In genomic region chr10:51405141-51405540, GRCm38 (mm10) we compare ENCODE assay signal across 8 mouse cellular contexts.
A peak's percentile ranks its signal among the peaks of the same experiment; 100 is the strongest.
DNase-seq lines count a peak whose midpoint lies in the region; ATAC-seq and TF ChIP-seq lines count a peak whose summit lies in the region.

No protein-coding gene starts in this region.

- H3K9me3 ChIP-seq in kidney, postnatal 0 days (replicated peaks; ENCODE audit: low read length): no peaks in the 10 kb centered on the region
- no peaks in the 10 kb centered on the region for H3K9me3 ChIP-seq in liver, embryonic 13.5 days (replicated peaks)
- H3K9me3 ChIP-seq in neural tube, embryonic 12.5 days: no peaks in the 10 kb centered on the region

- H3K4me2 ChIP-seq in kidney, postnatal 0 days (ENCODE audit: low read length): no peak overlapping the region
- H3K4me2 ChIP-seq in liver, embryonic 13.5 days: no peak overlapping the region
- H3K4me2 ChIP-seq in neural tube, embryonic 12.5 days (replicated peaks): no peak overlapping the region

- no peaks in the 10 kb centered on the region for H3K4me1 ChIP-seq in kidney, postnatal 0 days (replicated peaks; ENCODE audit: insufficient read depth, low read length)
- no peaks in the 10 kb centered on the region for H3K4me1 ChIP-seq in liver, embryonic 13.5 days (replicated peaks)
- H3K4me1 ChIP-seq in neural tube, embryonic 12.5 days: no peaks in the 10 kb centered on the region

- no peak overlapping the region for H3K27ac ChIP-seq in kidney, postnatal 0 days
- no peak overlapping the region for H3K27ac ChIP-seq in liver, embryonic 13.5 days
- H3K27ac ChIP-seq in neural tube, embryonic 12.5 days: no peak overlapping the region

- H3K27me3 ChIP-seq in kidney, postnatal 0 days (ENCODE audit: insufficient read depth, low read length): no peaks in the 10 kb centered on the region
- H3K27me3 ChIP-seq in liver, embryonic 13.5 days: no peaks in the 10 kb centered on the region
- H3K27me3 ChIP-seq in neural tube, embryonic 12.5 days (replicated peaks): no peaks in the 10 kb centered on the region

- peak; percentile 85 for TF ChIP-seq CTCF in kidney, postnatal 0 days (IDR thresholded peaks at IDR 0.05; ENCODE audit: low read depth)

- H3K36me3 ChIP-seq in kidney, postnatal 0 days (ENCODE audit: insufficient read depth, low read length): no peaks in the 10 kb centered on the region
- no peaks in the 10 kb centered on the region for H3K36me3 ChIP-seq in liver, embryonic 13.5 days
- no peaks in the 10 kb centered on the region for H3K36me3 ChIP-seq in neural tube, embryonic 12.5 days

- peak; percentile 79 for DNase-seq in 416B (ENCODE audit: low read depth)
- peak; percentile 68 for DNase-seq in ES-CJ7 (ENCODE audit: low read depth, low spot score)
- peak; percentile 24 for DNase-seq in cerebellum, adult 9-10 months
- peak; percentile 14 to 88 for DNase-seq in frontal cortex, adult 2 months (ENCODE audit: extremely low spot score in 1 of 2, low spot score in 1 of 2)
- peak; percentile 80 for DNase-seq in kidney, postnatal 0 days (ENCODE audit: low spot score)
- DNase-seq in liver, embryonic 13.5 days: peak; percentile 3

- 4% methylated on average over 9 of the region's 9 CpGs for WGBS in kidney, postnatal 0 days
- WGBS in liver, embryonic 13.5 days (ENCODE audit: insufficient replicate concordance): 3% methylated on average over 9 of the region's 9 CpGs
- WGBS in neural tube, embryonic 12.5 days: 7% methylated on average over 9 of the region's 9 CpGs

- no peak overlapping the region for H3K9ac ChIP-seq in kidney, postnatal 0 days (ENCODE audit: low read depth, low read length)
- H3K9ac ChIP-seq in liver, embryonic 13.5 days: no peak overlapping the region
- H3K9ac ChIP-seq in neural tube, embryonic 12.5 days: no peak overlapping the region

- ATAC-seq in kidney, postnatal 0 days (replicated peaks; ENCODE audit: low FRiP score, low read depth): 0 out of 2 replicates have a peak, but pooled peaks have one; percentile 76
- ATAC-seq in liver, embryonic 13.5 days (ENCODE audit: low read depth): no peak
- ATAC-seq in neural tube, embryonic 12.5 days (ENCODE audit: low FRiP score, low read depth): peak; percentile 80; the same call in 1 of the 2 replicates
- ATAC-seq in erythroblast, adult 5-6 weeks (replicated peaks; ENCODE audit: low FRiP score, poor library complexity, severe bottlenecking): no peak

- no peak overlapping the region for H3K4me3 ChIP-seq in kidney, postnatal 0 days (replicated peaks; ENCODE audit: low read depth, low read length)
- H3K4me3 ChIP-seq in liver, embryonic 13.5 days (replicated peaks): no peak overlapping the region
- H3K4me3 ChIP-seq in neural tube, embryonic 12.5 days: no peak overlapping the region

Comparison
In these comparisons a context has a peak if more than half of its experiments do, and no peak if none do; other contexts are left out.
1. DNase-seq: peak in every context shown above with its lines; median percentile 80 in kidney, postnatal 0 days; 79 in 416B; 68 in ES-CJ7; 51 in frontal cortex, adult 2 months; 24 in cerebellum, adult 9-10 months; 3 in liver, embryonic 13.5 days.
2. ATAC-seq: peak in kidney, postnatal 0 days (single experiment) and neural tube, embryonic 12.5 days (single experiment); none in liver, embryonic 13.5 days (single experiment) and erythroblast, adult 5-6 weeks (single experiment).